Mouse (Mus musculus): ENCODE results near the gene Cct8. TPM values are rescaled to one million over a fixed set of nuclear protein-coding genes. Genes with fewer than 3 reads are reported as not detected.
"Not testable (repeated sequence)": the region's sequence is repeated elsewhere in the genome, so short reads cannot be mapped to it uniquely, and the experiment has no call there.

The Cct8 gene
- polyA plus RNA-seq, 1 experiment from 2014 or later = 488 TPM

- H3K36me3 ChIP-seq = peaks cover 70% of the 10 kb centered on the region
- DNase-seq (ENCODE audit: low spot score); H3K9me3 ChIP-seq; H3K4me3 ChIP-seq; H3K27me3 ChIP-seq (ENCODE audit: insufficient read depth, poor library complexity, severe bottlenecking); H3K27ac ChIP-seq: not testable (repeated sequence)
- peaks cover 19% of the 10 kb centered on the region for H3K4me1 ChIP-seq (replicated peaks)
- WGBS = 95% methylated on average over 12 of the region's 12 CpGs
Observed at GRCm38 (mm10) chr16:87492191-87492792, 3.4 kb downstream of the Cct8 start.

DNA sequence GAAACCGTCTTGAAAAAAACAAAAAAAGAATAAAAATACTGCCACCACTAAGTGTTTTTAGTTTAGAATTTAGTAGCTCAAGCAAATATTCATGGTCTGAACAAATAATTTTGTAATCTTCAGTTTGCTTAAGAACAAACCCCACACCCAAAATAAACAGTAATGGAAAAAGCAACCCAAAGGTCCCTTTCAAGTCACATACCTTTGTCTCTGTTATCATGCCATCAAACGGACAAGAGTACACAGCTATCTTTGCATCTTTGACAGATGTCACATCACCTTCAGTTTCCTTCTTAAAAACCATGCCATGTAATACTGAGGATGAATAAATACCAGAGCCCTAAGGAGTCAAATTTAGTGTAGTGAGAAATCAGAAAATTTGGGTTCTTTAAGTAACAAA is 7.1 kb downstream of the Cct8 start:
- Histone ChIP-seq H3K27me3 (ENCODE audit: insufficient read depth, poor library complexity, severe bottlenecking) (no peaks in the 10 kb centered on the region), H3K36me3 (peaks cover 98% of the 10 kb centered on the region), H3K4me3 (no peak overlapping the region), H3K27ac (no peak overlapping the region), H3K4me1 (replicated peaks) (no peaks in the 10 kb centered on the region), H3K9me3 (no peaks in the 10 kb centered on the region)
- no peak for DNase-seq (ENCODE audit: low spot score)
- 82% methylated on average over 2 of the region's 2 CpGs for WGBS

GRCm38 (mm10) chr16:87486739-87487138 is 8.9 kb downstream of the Cct8 start:
- Histone ChIP-seq H3K9me3 (no peaks in the 10 kb centered on the region), H3K36me3 (peaks cover 98% of the 10 kb centered on the region), H3K27ac (no peak overlapping the region), H3K4me1 (replicated peaks) (no peaks in the 10 kb centered on the region), H3K4me3 (no peak overlapping the region), H3K27me3 (ENCODE audit: insufficient read depth, poor library complexity, severe bottlenecking) (no peaks in the 10 kb centered on the region)
- WGBS = 98% methylated on average over 5 of the region's 5 CpGs
- DNase-seq (ENCODE audit: low spot score) = no peak

GRCm38 (mm10) chr16:87484367-87484766 is 11.3 kb downstream of the Cct8 start:
- Histone ChIP-seq H3K9me3 (no peaks in the 10 kb centered on the region), H3K27me3 (ENCODE audit: insufficient read depth, poor library complexity, severe bottlenecking) (no peaks in the 10 kb centered on the region), H3K4me3 (no peak overlapping the region), H3K36me3 (peaks cover 95% of the 10 kb centered on the region), H3K4me1 (replicated peaks) (no peaks in the 10 kb centered on the region), H3K27ac (no peak overlapping the region)
- no peak for DNase-seq (ENCODE audit: low spot score)
- 93% methylated on average over 5 of the region's 5 CpGs for WGBS

GRCm38 (mm10) chr16:87470579-87470978 is 25.1 kb downstream of the Cct8 start:
- peaks cover 96% of the 10 kb centered on the region for H3K36me3 ChIP-seq
- DNase-seq (ENCODE audit: low spot score) = no peak
- no peak overlapping the region for H3K27ac ChIP-seq
- H3K4me1 ChIP-seq (replicated peaks) = no peaks in the 10 kb centered on the region
- no peak overlapping the region for H3K4me3 ChIP-seq
- no peaks in the 10 kb centered on the region for H3K9me3 ChIP-seq
- H3K27me3 ChIP-seq (ENCODE audit: insufficient read depth, poor library complexity, severe bottlenecking) = no peaks in the 10 kb centered on the region
- 88% methylated on average over 4 of the region's 4 CpGs for WGBS

DNA sequence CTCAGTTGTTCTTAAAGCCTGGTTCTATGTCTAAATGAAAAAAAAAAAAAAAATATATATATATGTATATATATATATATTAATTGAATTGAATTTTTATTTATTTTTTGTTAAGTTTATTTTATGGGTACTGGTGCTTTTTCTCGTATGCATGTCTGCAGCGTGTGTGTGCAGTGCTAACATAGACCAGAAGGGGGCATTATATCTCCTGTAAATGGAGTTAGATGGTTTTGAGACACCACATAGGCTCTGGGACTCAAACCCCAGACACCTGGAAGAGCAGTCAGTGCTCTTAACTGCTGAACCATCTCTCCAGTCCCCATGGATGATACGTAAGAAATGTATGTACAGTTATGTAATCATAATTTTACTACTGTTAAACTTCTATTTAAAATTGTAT is 36.9 kb downstream of the Cct8 start:
- no peaks in the 10 kb centered on the region for H3K9me3 ChIP-seq
- H3K36me3 ChIP-seq = peaks cover 47% of the 10 kb centered on the region
- no peak for DNase-seq (ENCODE audit: low spot score)
- H3K4me3 ChIP-seq = no peak overlapping the region
- 97% methylated on average over 3 of the region's 3 CpGs for WGBS
- H3K4me1 ChIP-seq (replicated peaks) = peaks cover 22% of the 10 kb centered on the region
- no peaks in the 10 kb centered on the region for H3K27me3 ChIP-seq (ENCODE audit: insufficient read depth, poor library complexity, severe bottlenecking)
- no peak overlapping the region for H3K27ac ChIP-seq

DNA sequence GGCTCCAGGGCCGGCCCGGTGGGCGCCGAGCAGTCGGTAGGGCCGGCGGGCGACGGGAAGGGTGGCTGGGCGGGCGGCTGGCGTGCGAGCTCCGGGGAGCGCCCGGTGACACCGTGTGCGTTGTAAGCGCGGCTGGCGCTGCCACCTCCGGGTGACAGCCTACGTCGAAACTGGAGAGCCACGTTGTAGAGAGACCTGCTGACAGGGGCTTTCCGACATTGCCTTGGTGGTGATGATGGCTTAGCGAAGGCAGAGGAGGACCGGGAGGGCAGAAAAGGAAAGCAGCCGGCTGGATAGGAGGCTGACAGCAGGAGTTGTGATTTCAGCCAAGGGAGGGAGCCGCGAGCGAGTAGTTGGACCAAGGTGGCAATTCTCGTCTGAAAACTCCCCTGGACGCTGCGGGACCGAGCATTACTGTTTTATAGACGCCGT is 40.5 kb downstream of the Cct8 start:
- Histone ChIP-seq H3K27ac (peak overlapping the region; percentile 92), H3K4me3 (peak overlapping the region; percentile 97), H3K27me3 (ENCODE audit: insufficient read depth, poor library complexity, severe bottlenecking) (no peaks in the 10 kb centered on the region), H3K4me1 (replicated peaks) (peaks cover 22% of the 10 kb centered on the region), H3K36me3 (peaks cover 17% of the 10 kb centered on the region), H3K9me3 (no peaks in the 10 kb centered on the region)
- no peak for DNase-seq (ENCODE audit: low spot score)
- under 1% methylated on average over 38 of the region's 38 CpGs for WGBS

GRCm38 (mm10) chr16:87454419-87455179 is 41.1 kb downstream of the Cct8 start, which contains the start of gene Usp16:
TSS of gene Usp16 (plus strand) at chr16:87454703.
- peaks cover 12% of the 10 kb centered on the region for H3K36me3 ChIP-seq
- WGBS = 9% methylated on average over 45 of the region's 45 CpGs
- H3K27me3 ChIP-seq (ENCODE audit: insufficient read depth, poor library complexity, severe bottlenecking) = no peaks in the 10 kb centered on the region
- DNase-seq (ENCODE audit: low spot score) = peak; percentile 88
- no peaks in the 10 kb centered on the region for H3K9me3 ChIP-seq
- H3K4me1 ChIP-seq (replicated peaks) = peaks cover 22% of the 10 kb centered on the region
- H3K27ac ChIP-seq = peak within 1 kb of the TSS; percentile 92
- H3K4me3 ChIP-seq = peak within 1 kb of the TSS; percentile 97

DNA sequence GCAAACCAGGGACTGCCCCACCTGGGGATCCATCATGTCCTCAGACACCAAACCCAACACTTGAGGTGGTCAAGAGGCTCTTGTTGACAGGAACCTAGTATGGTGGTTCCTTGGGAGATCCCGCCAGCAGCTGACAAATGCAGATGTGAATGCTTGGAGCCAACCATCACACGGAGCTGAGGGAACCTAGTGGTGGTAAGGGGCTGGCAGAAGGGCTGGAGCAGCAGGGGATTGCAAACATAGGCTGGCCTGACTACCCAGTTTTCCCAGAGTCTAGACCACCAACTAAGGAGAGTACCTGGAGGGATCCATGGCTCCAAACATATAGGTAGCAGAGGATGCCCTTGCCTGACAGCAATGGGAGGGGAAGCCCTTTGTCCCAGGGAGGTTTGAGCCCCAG is 42.4 kb downstream of the Cct8 start:
- no peak for DNase-seq (ENCODE audit: low spot score)
- Histone ChIP-seq H3K27me3 (ENCODE audit: insufficient read depth, poor library complexity, severe bottlenecking) (no peaks in the 10 kb centered on the region), H3K4me1 (replicated peaks) (peaks cover 22% of the 10 kb centered on the region), H3K4me3 (no peak overlapping the region), H3K9me3 (no peaks in the 10 kb centered on the region), H3K36me3 (no peaks in the 10 kb centered on the region), H3K27ac (no peak overlapping the region)
- WGBS = 87% methylated on average over 2 of the region's 2 CpGs

DNA sequence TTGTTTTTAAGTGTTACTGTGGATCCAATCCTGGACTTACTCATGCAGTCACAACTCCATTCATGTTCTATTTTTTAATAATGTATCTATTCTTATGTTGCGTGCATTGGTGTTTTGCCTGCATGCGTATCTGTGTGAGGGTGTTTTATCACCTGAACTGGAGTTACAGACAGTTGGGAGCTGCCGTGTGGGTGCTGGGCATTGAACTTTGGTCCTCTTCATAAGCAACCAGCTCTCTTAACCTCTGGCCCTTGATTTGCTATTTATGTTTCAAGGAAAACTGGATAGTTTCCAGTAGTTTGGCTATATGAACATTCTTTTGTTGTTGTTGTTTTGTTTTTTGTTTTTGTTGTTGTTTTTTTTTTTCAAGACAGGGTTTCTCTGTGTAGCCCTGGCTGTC is 50.1 kb downstream of the Cct8 start:
- H3K4me3 ChIP-seq = no peak overlapping the region
- H3K27me3 ChIP-seq (ENCODE audit: insufficient read depth, poor library complexity, severe bottlenecking) = no peaks in the 10 kb centered on the region
- no peak overlapping the region for H3K27ac ChIP-seq
- H3K9me3 ChIP-seq = no peaks in the 10 kb centered on the region
- H3K4me1 ChIP-seq (replicated peaks) = peaks cover 11% of the 10 kb centered on the region
- DNase-seq (ENCODE audit: low spot score) = no peak
- no peaks in the 10 kb centered on the region for H3K36me3 ChIP-seq
- WGBS = 95% methylated on average over 3 of the region's 3 CpGs

GRCm38 (mm10) chr16:87445110-87445509 is 50.6 kb downstream of the Cct8 start:
- Histone ChIP-seq H3K4me1 (replicated peaks) (peaks cover 11% of the 10 kb centered on the region), H3K27ac (no peak overlapping the region), H3K9me3 (no peaks in the 10 kb centered on the region), H3K36me3 (no peaks in the 10 kb centered on the region), H3K27me3 (ENCODE audit: insufficient read depth, poor library complexity, severe bottlenecking) (no peaks in the 10 kb centered on the region), H3K4me3 (no peak overlapping the region)
- no peak for DNase-seq (ENCODE audit: low spot score)

GRCm38 (mm10) chr16:87444071-87444470 is 51.6 kb downstream of the Cct8 start:
- Histone ChIP-seq H3K27ac (no peak overlapping the region), H3K9me3 (no peaks in the 10 kb centered on the region), H3K4me3 (no peak overlapping the region), H3K27me3 (ENCODE audit: insufficient read depth, poor library complexity, severe bottlenecking) (no peaks in the 10 kb centered on the region), H3K36me3 (no peaks in the 10 kb centered on the region), H3K4me1 (replicated peaks) (peaks cover 17% of the 10 kb centered on the region)
- 42% methylated on average over 1 of the region's 1 CpGs for WGBS
- no peak for DNase-seq (ENCODE audit: low spot score)

- peaks cover 17% of the 10 kb centered on the region for H3K4me1 ChIP-seq (replicated peaks)
- no peak for DNase-seq (ENCODE audit: low spot score)
- H3K4me3 ChIP-seq = no peak overlapping the region
- no peaks in the 10 kb centered on the region for H3K36me3 ChIP-seq
- no peaks in the 10 kb centered on the region for H3K27me3 ChIP-seq (ENCODE audit: insufficient read depth, poor library complexity, severe bottlenecking)
- no peak overlapping the region for H3K27ac ChIP-seq
- no peaks in the 10 kb centered on the region for H3K9me3 ChIP-seq
Observed at GRCm38 (mm10) chr16:87443245-87443644, 52.4 kb downstream of the Cct8 start.

Data from hindbrain, embryonic 10.5 days (tissue).